In genomic region chr11:65236907-65237306, GRCm38 (mm10) we compare ENCODE assay signal across 15 mouse cellular contexts. TPM values are rescaled to one million over a fixed set of nuclear protein-coding genes. Genes with fewer than 3 reads are reported as not detected.
"Had no signal": no experiment of that assay in that cellular context is flagged by ENCODE, and none has a peak within 500 bp of the region (broad histone marks: within the 10 kb centered on the region; RNA-seq: fewer than 3 reads in every experiment).

No protein-coding gene starts in this region.

- H3K4me3 ChIP-seq: layer of hippocampus, adult 2 months; limb, embryonic 13.5 days; midbrain, embryonic 12.5 days; neural tube, embryonic 12.5 days; stomach, embryonic 15.5 days had no signal

- H3K36me3 ChIP-seq: limb, embryonic 13.5 days; midbrain, embryonic 12.5 days; neural tube, embryonic 12.5 days; stomach, embryonic 15.5 days had no signal

- H3K9ac ChIP-seq: limb, embryonic 13.5 days; liver, embryonic 14.5 days; midbrain, embryonic 12.5 days; neural tube, embryonic 12.5 days; stomach, embryonic 15.5 days had no signal

- H3K27me3 ChIP-seq: limb, embryonic 13.5 days; midbrain, embryonic 12.5 days; neural tube, embryonic 12.5 days; stomach, embryonic 15.5 days had no signal

- H3K4me1 ChIP-seq: limb, embryonic 13.5 days; neural tube, embryonic 12.5 days; stomach, embryonic 15.5 days had no signal

- H3K9me3 ChIP-seq: limb, embryonic 13.5 days; midbrain, embryonic 12.5 days; neural tube, embryonic 12.5 days; stomach, embryonic 15.5 days had no signal

- H3K4me2 ChIP-seq: limb, embryonic 13.5 days; midbrain, embryonic 12.5 days; neural tube, embryonic 12.5 days; stomach, embryonic 15.5 days had no signal

- H3K27ac ChIP-seq: layer of hippocampus, adult 2 months; limb, embryonic 13.5 days; liver, embryonic 14.5 days; midbrain, embryonic 12.5 days; neural tube, embryonic 12.5 days; stomach, embryonic 15.5 days had no signal

- DNase-seq: kidney, postnatal 10 days; kidney, postnatal 4 days; left cerebral cortex, postnatal 4 days; lung, adult 18-20 months; right cerebral cortex, postnatal 14 days; thymus, adult 2 months; thymus, postnatal 25 days had no signal

RNA-seq across cellular contexts. Expression of gene Myocd, which starts 32.9 kb away (rescaled TPM):
- total RNA-seq: megakaryocyte-erythroid progenitor cell, adult 5-6 weeks; neutrophil, adult 5-6 weeks had no signal
